Mouse (Mus musculus) lung, postnatal 14 days (tissue): Measurements from ENCODE around the gene Slc3a2.

ENCODE experiments used
- DNase-seq: peaks from one replicate; pipeline ENCODE4 v3.0.0; 2021

Gene Slc3a2

DNA sequence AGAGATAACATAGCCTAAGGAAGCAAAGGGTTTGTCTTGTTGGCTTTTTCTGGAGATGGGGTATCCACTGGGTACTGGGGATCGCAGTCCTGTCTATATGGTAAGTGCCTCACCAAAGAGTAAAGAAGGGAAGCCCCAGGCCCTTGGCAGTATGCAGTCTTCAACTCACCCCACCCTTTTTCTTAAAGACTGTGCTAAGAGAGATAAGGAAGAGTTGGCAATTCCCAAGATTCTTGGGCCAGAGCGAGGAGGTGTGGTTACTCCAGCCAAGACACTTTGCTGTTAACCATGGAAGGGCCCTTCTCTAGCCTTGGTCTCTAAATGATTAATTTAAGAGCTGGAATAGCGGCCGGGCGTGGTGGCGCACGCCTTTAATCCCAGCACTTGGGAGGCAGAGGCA, 16.2 kb downstream of the Slc3a2 start:
- DNase-seq, result no peak

DNA sequence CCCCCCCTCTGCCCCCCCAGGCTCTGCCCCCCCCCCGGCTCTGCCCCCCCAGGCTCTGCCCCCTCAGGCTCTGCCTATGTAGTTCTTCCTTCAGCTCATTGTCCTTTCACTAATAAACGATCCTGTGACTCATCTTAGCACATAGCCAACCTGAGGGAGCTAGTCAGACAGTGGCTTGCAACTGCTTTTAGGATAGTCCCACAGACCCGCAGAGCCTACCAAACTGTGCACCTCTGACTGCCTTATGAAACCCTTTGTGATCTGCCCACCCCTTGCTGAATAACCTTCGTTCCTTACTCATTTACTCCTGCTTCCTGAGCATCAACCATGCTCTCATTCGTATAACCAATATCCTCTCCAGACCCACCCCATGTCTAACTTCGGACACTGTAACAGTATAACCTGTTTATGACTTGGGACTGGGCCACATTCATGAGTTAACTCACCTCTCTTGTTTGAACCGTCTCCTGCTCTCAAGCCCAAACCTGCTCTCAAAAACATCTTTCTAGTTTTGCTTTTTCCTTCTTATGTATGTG, 17.0 kb downstream of the Slc3a2 start:
- DNase-seq, result no peak

DNA sequence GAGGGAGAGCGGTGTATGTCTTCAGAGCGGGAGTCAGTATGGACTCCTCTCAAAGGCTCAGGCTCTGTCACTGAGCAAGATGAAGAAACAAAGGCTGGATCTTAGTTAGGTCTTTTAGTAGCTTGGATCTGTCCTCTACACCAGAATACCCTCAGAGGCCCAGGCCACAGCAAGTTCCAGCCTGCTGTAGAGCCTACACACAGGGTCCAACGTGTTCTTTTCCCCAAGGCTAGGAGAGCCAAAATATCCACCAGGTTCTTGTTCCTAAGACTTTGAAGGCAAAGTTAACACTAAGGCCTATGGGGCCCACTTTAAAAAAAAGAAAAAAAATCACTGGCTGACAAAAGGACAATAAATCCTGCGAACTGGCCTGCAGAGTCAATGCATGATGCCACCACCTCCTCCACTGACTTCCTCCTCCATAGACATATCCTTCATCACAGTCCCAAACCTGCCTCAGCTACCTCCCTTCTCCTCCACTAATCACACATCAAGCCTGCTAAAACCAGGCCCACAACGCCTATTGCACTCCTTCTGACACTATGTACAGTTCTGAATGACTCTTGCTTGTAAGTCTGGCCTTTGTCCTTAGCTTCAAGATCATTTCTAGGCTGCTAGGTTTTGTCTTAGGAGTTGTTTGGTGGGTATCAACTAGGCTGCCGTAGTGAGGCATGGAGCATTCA, 18.0 kb downstream of the Slc3a2 start:
- no peak for DNase-seq

DNA sequence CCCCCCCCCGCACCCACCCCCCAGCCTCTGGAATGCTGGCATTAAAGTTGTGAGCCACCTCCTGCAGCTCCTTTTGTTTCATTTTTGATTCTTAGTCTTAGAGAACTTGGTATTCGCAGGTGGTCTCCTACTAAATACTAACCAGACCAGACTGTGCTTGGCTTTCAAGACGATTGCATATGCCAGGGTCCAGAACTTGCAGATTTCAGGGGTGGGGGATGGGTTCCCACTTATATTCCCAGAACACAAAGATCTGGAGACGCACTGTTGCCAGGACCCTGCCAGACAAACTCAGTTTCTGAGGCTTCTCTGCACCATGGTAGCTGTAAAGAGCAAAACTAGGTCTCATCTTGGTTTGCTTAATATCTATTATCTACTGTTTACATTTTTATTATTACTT, 19.6 kb downstream of the Slc3a2 start:
- no peak for DNase-seq

DNA sequence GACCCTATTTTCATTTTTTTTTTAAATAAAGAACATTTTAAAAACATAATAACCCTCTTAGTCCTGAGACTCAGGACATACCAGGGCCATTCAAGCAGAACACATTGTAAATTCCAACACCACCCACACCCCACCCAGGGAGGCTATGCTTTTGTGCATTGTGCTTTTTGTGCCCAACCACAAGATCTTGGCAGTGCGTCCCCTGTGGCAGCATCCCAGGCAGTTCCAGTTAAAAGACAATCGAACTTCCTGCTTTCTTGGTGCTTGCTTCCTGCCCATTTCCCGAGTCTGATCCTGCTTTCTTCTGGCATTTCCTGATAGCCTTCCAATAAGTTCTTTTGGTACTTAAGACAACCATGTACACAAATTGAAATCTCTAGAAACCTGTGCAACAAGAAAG, 20.7 kb downstream of the Slc3a2 start:
- DNase-seq, result peak; percentile 74

DNA sequence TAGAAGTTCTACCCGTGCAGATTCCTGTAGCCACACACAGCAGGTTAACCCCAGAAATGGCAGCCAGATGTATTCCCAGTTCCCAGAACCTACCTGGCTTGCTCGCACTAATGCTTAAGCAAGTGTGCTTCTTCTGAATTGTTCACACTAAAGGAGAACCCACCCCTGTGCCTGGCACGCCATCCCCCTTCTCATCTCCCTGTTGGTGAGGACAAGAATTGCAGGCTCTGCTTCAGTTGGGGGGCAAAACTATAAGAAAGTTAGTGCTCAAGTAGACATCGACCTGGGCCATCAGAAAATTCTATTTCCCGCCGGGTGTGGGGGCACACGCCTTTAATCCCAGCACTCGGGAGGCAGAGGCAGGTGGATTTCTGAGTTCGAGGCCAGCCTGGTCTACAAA, 23.5 kb downstream of the Slc3a2 start:
- no peak for DNase-seq

DNA sequence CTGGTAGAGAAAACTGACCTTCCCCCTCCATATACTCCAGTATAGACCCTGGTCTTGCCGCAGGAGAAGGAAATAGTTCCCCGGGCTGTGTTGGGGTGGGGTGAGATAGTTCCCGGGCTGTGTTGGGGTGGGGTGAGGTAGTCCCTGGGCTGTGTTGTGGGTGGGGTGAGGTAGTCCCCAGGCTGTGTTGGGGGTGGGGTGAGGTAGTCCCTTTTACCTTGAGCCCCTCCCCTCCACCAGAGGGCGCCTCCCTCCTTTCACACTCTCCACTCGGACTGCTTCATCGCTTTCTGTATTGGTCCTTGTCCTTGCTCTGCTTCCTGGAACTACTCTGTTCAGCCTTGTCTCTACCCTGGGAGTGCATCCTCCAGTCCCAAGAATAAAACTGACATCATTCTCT, 27.8 kb downstream of the Slc3a2 start:
- DNase-seq, result peak; percentile 78

DNA sequence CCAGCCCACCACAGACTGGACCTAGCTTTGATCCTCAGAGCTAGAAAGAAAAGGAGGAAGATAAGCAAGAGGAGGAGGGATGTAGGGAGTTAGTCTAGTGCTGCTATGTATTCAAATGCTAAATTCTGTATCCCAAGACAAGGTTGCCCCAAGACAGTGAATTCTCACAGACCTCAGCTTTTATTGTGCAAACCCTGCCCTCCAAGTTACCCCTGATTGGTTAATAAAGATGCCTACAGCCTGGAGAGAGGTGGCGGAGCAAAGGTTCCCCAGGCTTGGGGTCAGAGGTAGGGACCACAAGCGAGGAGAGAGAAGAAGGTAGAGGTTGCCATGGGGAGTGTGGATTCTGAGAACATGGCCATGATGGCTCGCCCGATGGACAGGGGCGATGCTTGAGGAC, 30.4 kb downstream of the Slc3a2 start:
- DNase-seq, result no peak

DNA sequence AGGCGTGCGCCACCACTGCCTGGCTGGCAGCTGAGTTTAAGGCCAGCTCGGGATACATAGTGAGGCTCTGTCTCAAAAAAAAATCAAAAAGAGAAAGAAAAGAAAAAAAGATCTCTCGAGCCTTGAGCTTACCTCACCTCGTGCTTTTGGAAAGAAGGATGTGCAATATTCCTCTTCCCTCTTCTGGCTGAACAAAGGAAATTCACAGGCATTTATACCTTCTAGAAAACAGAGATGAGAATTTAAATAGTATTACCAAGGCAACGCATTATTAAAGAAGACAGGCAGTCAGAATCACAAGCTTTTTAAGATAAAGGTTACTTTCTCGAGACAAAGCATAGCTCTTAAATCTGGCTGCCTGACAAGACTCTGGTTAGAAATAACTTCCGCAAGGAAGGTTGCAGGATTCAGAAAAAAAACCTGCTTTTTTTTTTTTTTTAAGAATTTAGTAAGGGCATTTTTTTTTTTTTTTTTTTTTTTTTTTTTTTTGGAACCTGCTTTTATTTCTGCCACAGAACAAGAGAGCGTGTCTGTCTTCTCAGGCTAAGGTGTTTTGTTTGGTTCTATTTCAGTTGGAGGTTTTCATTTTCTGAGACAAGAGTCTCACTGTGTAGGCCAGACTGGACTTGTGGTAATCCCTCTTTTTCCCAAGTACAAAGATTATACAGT, 31.2 kb downstream of the Slc3a2 start:
- DNase-seq, result no peak

DNA sequence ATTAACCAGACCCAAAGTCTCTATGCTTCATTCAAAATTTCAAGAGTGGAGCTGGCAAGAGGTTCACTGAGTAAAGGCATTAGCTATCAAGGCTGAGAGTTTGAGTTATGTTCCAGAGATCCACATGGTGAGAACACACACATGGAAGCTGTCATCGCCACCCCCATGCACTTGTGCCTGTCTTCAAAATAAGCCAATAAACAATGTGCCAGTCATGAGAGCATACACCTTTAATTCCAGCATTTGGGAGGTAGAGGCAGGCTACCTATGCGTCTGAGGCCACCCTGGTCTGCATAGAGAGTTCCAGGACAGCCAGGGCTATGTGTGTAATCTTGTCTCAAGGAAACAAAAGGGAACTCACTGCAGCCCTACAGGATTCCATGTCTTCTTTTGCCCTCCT, 39.5 kb downstream of the Slc3a2 start:
- DNase-seq, result no peak

DNA sequence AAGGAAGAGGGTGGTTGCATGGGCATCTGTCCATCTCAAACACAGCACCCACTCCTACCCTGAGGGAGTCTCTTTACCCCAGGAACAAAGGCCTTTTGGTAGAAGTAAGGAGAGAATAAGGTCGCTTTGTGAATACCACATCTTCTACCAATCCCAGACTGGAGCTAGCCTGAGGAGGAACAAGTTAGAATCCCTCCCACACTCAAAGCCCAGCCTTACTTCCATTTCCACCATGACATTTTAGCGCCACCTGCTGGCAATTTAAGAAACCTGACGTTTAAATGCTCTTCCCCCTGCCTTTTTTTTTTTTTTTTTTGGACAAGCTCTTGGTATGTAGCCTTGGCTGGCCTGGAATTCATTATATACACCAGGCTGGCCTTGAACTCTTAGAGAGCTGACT, 40.2 kb downstream of the Slc3a2 start:
- DNase-seq, result peak; percentile 87

DNA sequence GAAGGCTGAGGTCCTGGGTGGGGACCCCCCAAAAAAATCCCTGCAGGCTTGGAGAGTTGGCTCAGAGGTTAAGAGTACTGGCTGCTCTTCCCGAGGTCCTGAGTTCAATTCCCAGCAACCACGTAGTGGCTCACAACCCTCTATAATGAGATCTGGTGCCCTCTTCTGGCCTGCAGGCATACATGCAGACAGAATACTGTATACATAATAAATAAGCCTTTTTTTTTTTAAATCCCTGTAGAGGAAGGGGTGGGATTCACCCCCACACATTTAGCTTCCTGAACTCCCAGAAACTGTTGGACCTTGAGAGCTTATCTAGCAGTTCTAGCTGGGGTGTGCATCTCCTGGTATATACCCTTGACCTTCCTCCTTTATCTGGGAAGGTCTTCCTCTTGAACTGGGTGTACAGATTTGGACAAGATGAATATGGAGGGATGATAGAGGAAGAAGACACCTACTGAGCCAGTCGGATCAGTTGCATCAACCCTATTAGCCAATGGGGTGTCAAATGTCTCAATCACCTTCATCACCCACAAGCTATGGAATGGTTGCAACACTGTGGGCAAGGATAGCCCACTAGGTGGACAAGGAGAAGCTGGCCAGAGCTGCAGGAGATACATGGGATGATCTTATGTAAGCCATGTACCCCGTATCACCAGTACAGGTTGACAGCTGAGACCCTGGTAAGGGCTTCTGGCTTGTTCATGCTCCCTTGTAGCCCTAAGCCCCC, 41.4 kb downstream of the Slc3a2 start:
- DNase-seq, result no peak

DNA sequence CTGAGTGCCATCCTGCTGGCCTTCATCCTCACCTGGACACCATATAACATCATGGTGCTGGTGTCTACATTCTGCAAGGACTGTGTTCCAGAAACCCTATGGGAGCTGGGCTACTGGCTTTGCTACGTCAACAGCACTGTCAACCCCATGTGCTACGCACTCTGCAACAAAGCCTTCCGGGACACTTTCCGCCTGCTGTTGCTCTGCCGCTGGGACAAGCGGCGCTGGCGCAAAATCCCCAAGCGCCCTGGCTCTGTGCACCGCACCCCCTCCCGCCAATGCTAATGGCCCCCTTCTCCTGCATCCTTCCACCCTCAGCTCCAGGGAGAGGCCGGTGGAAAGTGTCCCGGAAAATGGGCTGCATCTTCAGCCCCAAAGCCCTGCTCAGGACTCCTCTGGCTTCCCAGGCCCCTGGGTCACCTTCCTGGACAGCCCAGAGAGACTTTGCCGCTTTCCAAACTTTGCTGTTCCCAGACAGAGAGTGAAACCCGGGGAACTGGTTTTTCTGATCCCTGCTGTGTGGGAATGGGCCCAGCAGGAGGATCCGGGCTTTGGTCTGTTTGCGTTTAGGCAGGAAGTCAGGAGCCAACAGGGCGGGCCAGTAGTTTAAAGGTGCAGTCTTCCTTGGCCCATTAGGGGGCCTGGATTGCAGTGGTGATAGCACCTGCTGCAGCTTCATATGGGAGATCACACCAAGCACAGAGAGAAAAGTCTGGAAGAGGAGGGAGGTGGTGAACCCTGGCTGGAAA, 44.0 kb downstream of the Slc3a2 start:
- peak; percentile 32 for DNase-seq

DNA sequence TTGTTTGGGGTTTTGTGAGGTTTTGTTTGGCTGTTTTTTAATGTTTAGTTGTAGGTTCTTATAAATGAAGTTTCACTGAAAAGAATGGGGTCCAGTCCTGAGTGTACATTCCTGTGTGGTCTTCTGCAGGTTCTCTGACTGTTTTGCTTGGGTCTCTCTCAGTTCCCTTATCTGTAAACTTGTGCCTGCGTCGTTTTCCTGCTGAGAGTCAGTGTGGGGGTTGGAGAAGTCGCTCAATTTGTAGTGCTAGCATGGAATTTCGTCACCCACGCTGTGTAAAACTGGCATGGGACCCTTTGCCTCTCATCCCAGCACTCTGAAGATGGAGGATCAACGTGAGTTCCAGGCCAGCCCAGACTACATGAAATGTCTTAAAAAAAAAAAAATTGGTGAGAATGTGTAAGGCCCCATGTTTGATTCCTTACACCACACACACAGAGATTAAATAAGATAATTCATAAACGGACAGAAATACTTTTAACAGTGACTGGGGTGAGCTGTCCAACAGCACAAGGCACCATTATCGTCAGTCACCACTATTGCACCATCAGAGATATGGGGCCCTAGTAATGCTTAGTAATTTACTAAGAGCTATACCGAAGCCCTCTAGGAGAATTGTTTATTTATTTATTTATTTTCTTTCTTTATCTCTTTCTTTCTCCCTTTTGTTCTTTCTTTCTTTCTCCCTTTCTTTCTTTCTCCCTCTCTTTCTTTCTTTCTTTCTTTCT, 49.7 kb downstream of the Slc3a2 start:
- DNase-seq, result no peak

DNA sequence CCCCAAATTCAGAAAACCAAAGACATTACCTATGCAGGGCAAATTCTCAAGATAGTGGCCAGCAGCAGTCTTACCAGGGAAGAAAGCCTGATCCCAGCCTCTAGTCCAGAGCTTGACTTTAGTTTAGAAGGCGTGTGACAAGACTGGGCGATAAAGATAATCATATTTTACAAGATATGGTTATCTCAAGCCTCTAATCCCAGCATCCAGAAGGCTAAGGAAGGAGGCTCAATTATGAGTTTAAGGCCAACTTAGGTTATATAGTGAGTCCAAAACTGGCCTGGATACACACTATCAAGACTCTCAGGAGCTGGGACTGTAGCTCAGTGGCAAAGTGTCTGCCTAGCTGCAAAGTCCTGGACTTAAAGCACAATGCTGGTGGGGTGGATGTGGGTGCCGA, 50.3 kb downstream of the Slc3a2 start:
- DNase-seq, result no peak

DNA sequence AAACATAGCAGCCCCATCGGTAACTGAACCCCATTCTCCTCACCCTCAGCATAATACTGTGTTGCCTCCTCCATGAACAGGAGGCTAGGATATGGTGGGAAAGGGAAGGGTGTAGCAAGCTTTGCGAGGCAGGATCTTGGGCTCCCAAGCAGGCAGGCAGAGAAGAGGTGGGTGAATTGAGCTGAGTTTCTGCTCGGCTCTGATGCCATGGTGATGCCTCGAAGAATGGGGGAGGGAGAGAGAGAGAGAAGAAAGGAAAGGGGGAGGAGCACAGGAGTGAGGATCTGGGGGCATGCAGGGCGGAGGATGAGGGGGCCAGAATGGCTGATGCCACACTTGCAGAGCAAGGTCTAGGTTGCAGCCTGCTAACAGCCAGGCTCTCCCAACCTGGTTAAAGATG, 57.4 kb downstream of the Slc3a2 start:
- no peak for DNase-seq

DNA sequence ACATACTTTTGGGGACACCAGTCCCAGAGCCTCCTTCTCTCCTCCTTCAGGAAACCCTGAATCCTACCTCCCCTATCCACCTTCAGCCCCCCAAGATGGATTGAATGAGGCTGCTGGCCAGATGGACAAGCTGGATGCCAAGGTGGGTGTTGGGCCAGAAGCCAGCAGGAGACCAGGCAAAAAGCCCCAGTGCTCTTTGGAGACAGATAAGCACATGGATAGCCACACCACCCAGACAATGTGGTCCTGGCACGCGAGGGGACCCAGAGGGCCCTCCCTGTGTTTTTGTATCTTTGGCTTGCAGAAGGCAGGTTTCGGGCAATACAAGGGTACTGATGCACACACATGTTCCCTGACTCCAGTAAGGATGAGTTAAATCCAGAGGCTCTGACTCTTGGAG, 58.3 kb downstream of the Slc3a2 start:
- DNase-seq, result no peak

DNA sequence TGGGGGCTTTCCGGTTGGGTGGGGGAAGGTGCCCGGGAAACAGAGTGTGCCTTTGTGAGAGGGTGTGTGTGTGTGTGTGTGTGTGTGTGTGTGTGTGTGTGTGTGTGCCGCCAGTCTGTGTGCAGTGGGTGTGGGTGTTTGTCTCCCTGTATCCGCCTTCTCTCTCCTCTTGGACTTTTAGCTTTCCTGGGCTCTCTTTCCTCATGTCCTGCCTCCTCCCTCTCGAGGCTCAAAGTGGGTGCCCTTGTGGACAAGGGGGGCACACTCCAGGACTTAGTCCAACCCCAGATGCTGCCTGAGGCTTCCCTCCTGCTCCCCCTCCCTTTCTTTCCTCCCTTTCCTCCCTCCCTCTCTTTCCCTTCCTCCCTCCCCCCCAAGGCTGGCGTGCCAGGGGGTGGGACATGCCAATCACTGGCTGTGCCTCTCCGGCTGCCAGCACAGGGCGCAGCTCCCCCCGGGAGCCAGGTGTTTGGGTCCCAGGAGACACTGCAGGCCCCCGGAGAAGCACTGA, 59.2 kb downstream of the Slc3a2 start:
- DNase-seq, result no peak

DNA sequence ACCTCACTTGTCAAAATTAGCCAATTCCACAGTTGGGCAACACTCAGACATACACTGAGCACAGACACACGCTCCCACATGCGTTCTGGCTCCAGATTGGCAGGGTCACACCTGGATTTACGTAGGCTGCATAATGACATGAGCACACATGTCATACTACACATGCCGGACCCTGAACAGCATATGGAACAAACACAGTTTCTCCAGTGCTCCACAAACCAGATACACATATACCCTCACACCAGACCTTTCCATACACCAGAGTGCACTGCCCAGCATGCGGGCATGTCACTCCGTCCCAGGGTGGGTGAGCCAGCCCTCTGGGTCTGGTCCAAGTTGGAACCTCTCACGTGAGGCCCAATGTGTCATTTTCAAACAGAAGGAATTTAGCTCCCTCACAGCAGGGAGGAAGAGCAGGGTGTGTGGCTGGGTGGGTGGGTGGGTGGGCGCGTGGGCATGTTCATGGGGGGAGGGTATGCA, 59.8 kb downstream of the Slc3a2 start, which contains the start of gene Chrm1:
TSS of gene Chrm1 (plus strand) at position 430 of the 480 bp plus-strand sequence.
- DNase-seq, result no peak

DNA sequence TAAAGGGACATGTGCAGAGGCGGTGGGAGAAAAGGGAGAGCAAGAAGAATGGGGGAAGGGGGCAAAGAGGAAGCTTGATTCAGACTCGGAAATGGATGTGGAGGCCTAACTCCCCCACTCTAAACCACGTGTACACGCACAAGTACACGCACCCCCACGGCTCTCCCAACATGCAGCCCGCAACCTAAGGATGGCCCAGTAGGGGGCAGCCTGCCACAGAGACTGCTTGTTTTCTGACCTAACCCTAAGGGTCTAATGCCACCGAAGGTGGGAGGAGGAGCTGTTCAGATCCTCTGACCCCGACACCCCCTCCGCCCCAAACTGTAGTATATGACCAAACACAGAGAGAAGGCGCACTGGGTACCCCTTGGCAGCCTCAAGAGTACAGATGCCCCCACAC, 60.8 kb downstream of the Slc3a2 start:
- peak; percentile 58 for DNase-seq

DNA sequence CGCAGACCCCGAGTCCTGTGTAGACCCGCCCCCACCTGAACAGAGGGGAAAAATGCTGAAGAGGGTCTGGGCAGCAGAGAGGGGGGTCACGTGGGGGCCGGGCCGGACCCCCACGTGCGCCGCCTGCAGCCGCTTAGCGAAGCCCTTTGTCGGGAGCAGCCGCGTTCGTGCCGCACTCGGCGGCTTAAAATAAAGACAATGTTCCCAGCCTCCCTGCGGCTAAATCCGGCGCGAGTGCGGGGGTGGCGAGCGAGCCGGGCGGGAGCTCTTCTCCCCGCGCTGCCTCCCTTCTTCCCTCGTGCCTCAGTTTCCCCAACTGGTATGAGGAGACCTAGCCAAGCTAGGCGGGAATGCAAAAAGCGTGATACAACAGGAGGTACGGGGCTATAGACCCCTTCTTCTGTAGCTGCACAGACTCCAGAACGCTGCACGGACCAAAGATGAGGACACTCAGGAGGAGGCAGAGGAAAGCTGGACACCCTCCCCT, 61.3 kb downstream of the Slc3a2 start:
- no peak for DNase-seq
